Mouse (Mus musculus) liver, embryonic 12.5 days (tissue): ENCODE data around the gene Tpk1. TPM values are rescaled to one million over a fixed set of nuclear protein-coding genes. Genes with fewer than 3 reads are reported as not detected.

ENCODE experiments used
- ATAC-seq: fragments of 200-750 bp; cut with Nextera tagmentation; 2 replicates; pipeline ENCODE4 v1.8.0; 2017; ENCODE audit warnings: moderate number of reproducible peaks, mild to moderate bottlenecking, moderate library complexity
- H3K27ac ChIP-seq: fragments of 300-500 bp; sonication (generic); 2 replicates; pipeline ENCODE4 v1.5.1; 2016; ENCODE audit warnings: mild to moderate bottlenecking
- H3K27me3 ChIP-seq: fragments of 300-500 bp; sonication (generic); replicated peaks from 2 replicates; pipeline ENCODE4 v1.6.1; 2016; ENCODE audit warnings: mild to moderate bottlenecking, moderate library complexity
- H3K36me3 ChIP-seq: fragments of 300-500 bp; sonication (generic); 2 replicates; pipeline ENCODE4 v1.6.1; 2016; ENCODE audit warnings: mild to moderate bottlenecking, moderate library complexity
- H3K4me1 ChIP-seq: fragments of 300-500 bp; sonication (generic); 2 replicates; pipeline ENCODE4 v1.6.1; 2016
- H3K4me2 ChIP-seq: fragments of 300-500 bp; sonication (generic); 2 replicates; pipeline ENCODE4 v1.6.1; 2016; ENCODE audit warnings: mild to moderate bottlenecking, moderate library complexity
- H3K4me3 ChIP-seq: fragments of 300-500 bp; sonication (generic); 2 replicates; pipeline ENCODE4 v1.5.1; 2016; ENCODE audit warnings: mild to moderate bottlenecking, moderate library complexity
- H3K9ac ChIP-seq: fragments of 300-500 bp; sonication (generic); 2 replicates; pipeline ENCODE4 v1.6.1; 2016; ENCODE audit warnings: mild to moderate bottlenecking, moderate library complexity
- H3K9me3 ChIP-seq: fragments of 300-500 bp; sonication (generic); replicated peaks from 2 replicates; pipeline ENCODE4 v1.6.1; 2016; ENCODE audit warnings: mild to moderate bottlenecking, moderate library complexity
- WGBS: fragments of 180-500 bp; shearing (Covaris S2); methylation state at CpG from one replicate; pipeline ENCODE4 v1.1.7; 2016; ENCODE audit not compliant: insufficient replicate concordance; 5-methylcytosine and 5-hydroxymethylcytosine counted together
- polyA plus RNA-seq: library from polyadenylated mRNA; unstranded; fragments of >200 nt; fragmentation: Nextera tagmentation; extraction: Ambion mirVana; gene quantifications from 2 replicates; pipeline ENCODE4 v1.2.1, GENCODE M21; 2016

Gene Tpk1
- polyA plus RNA-seq, 1 experiment from 2014 or later = 8.0 TPM

DNA sequence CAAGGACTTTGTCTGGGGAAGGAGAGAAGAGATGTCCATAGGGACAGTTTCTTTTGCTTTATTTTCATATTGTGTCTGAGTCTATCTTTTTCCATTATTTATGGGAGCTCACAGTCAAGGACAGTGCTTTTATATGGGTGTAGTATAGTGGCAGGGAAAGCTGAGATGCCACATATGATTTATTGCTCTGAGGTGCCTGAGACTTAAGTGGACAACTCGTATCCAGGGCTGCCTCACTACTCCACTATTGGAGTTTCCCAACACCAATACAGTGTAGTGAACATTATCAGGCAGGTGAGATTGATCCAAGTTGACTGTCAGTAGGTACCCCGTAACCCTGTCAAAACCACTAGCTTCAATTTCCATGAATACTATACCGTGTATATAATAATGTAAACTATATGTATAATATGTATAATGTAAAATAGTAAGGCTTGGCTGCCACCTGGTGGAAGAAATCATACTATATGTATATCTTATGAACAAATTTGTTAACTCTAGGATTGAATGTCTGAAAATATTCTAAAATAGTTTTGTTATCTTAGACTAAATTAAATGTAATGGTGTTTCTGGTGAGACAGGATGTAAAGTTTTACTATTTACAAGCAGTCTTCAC, 330.4 kb downstream of the Tpk1 start:
- Histone ChIP-seq H3K9ac (no peak overlapping the region), H3K27ac (no peak overlapping the region), H3K4me2 (no peak overlapping the region), H3K27me3 (no peaks in the 10 kb centered on the region), H3K9me3 (no peaks in the 10 kb centered on the region), H3K36me3 (no peaks in the 10 kb centered on the region), H3K4me1 (0 out of 2 replicates have a peak, but pooled peaks cover 3% of the 10 kb centered on the region), H3K4me3 (no peak overlapping the region)
- ATAC-seq = no peak
- 58% methylated on average over 3 of the region's 3 CpGs for WGBS

- no peak for ATAC-seq
- WGBS = 67% methylated on average over 4 of the region's 4 CpGs
- H3K27me3 ChIP-seq = no peaks in the 10 kb centered on the region
These were observed 332.6 kb downstream of the Tpk1 start for GRCm38 (mm10) chr6:43333479-43333878.

GRCm38 (mm10) chr6:43312961-43313656, 353.0 kb downstream of the Tpk1 start:
- Histone ChIP-seq H3K9me3 (no peaks in the 10 kb centered on the region), H3K27ac (no peak overlapping the region), H3K4me1 (no peaks in the 10 kb centered on the region), H3K4me2 (no peak overlapping the region), H3K27me3 (no peaks in the 10 kb centered on the region), H3K36me3 (no peaks in the 10 kb centered on the region), H3K9ac (no peak overlapping the region), H3K4me3 (no peak overlapping the region)
- 63% methylated on average over 8 of the region's 8 CpGs for WGBS
- ATAC-seq = no peak

More at GRCm38 (mm10) chr6:43333479-43333878, 332.6 kb downstream of the Tpk1 start:
- Histone ChIP-seq H3K4me1 (0 out of 2 replicates have a peak, but pooled peaks cover 3% of the 10 kb centered on the region), H3K9me3 (no peaks in the 10 kb centered on the region), H3K27ac (no peak overlapping the region), H3K36me3 (no peaks in the 10 kb centered on the region), H3K9ac (no peak overlapping the region), H3K4me3 (no peak overlapping the region), H3K4me2 (no peak overlapping the region)

DNA sequence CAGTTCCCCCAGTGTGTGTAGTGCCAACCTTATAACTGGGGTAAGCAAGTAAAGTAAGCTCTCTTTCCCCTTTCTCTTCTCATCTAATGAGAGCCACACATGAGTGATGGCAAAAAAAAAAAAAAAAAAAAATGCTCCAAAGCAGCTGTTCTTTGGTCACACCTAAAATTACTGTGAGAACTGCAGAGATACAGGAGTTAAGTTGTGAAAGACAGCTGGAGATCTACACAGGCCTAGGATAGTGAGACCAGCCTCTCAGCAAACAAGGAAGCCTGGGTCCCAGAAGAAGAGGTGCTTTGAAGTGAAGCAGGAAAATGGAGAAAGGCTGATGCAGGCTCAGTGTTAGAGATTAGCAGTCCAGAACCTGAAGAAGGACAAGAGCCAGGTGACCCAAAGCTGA, 353.5 kb downstream of the Tpk1 start:
- no peaks in the 10 kb centered on the region for H3K4me1 ChIP-seq
- ATAC-seq = no peak
- no peaks in the 10 kb centered on the region for H3K36me3 ChIP-seq
- H3K9ac ChIP-seq = no peak overlapping the region
- no peak overlapping the region for H3K4me3 ChIP-seq
- no peak overlapping the region for H3K4me2 ChIP-seq
- no peaks in the 10 kb centered on the region for H3K27me3 ChIP-seq
- H3K9me3 ChIP-seq = no peaks in the 10 kb centered on the region
- no peak overlapping the region for H3K27ac ChIP-seq

DNA sequence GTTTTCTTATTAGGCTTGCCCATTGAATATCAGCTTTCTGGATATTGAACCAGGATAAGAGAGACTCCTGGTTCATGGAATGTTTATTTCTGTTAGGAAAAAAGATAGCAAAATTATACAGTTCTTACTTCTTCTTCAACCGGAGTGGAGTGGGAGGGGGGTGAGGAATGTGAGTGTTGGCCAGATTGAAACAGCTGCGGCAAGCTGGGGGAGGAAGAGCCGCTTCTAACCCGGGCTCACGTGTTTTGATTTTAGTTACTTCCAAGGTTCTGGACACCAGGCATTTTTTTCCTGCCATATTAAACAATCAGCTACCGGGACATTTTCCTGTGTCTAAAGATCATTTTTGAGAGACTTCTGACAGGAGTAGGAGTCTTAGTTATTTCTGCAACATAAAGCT, 356.0 kb downstream of the Tpk1 start:
- H3K4me3 ChIP-seq = no peak overlapping the region
- no peaks in the 10 kb centered on the region for H3K27me3 ChIP-seq
- no peaks in the 10 kb centered on the region for H3K4me1 ChIP-seq
- H3K9me3 ChIP-seq = no peaks in the 10 kb centered on the region
- H3K27ac ChIP-seq = no peak overlapping the region
- no peak for ATAC-seq
- no peak overlapping the region for H3K9ac ChIP-seq
- 67% methylated on average over 6 of the region's 6 CpGs for WGBS
- H3K4me2 ChIP-seq = no peak overlapping the region
- no peaks in the 10 kb centered on the region for H3K36me3 ChIP-seq

- Histone ChIP-seq H3K4me3 (no peak within 1 kb of the TSS), H3K27ac (no peak within 1 kb of the TSS), H3K36me3 (no peaks in the 10 kb centered on the region), H3K4me2 (no peak within 1 kb of the TSS), H3K27me3 (no peaks in the 10 kb centered on the region), H3K9ac (no peak within 1 kb of the TSS), H3K9me3 (no peaks in the 10 kb centered on the region), H3K4me1 (no peaks in the 10 kb centered on the region)
- 48% methylated on average over 16 of the region's 16 CpGs for WGBS
- no peak for ATAC-seq
These were observed 356.6 kb downstream of the Tpk1 start, which contains the start of gene Nobox for GRCm38 (mm10) chr6:43309454-43309853. TSS of gene Nobox (minus strand) at chr6:43309554.

GRCm38 (mm10) chr6:43297508-43297850, 368.6 kb downstream of the Tpk1 start:
- Histone ChIP-seq H3K9ac (no peak overlapping the region), H3K9me3 (no peaks in the 10 kb centered on the region), H3K4me2 (no peak overlapping the region), H3K4me3 (no peak overlapping the region), H3K4me1 (no peaks in the 10 kb centered on the region), H3K27ac (no peak overlapping the region), H3K27me3 (no peaks in the 10 kb centered on the region), H3K36me3 (no peaks in the 10 kb centered on the region)
- 49% methylated on average over 2 of the region's 2 CpGs for WGBS
- no peak for ATAC-seq

DNA sequence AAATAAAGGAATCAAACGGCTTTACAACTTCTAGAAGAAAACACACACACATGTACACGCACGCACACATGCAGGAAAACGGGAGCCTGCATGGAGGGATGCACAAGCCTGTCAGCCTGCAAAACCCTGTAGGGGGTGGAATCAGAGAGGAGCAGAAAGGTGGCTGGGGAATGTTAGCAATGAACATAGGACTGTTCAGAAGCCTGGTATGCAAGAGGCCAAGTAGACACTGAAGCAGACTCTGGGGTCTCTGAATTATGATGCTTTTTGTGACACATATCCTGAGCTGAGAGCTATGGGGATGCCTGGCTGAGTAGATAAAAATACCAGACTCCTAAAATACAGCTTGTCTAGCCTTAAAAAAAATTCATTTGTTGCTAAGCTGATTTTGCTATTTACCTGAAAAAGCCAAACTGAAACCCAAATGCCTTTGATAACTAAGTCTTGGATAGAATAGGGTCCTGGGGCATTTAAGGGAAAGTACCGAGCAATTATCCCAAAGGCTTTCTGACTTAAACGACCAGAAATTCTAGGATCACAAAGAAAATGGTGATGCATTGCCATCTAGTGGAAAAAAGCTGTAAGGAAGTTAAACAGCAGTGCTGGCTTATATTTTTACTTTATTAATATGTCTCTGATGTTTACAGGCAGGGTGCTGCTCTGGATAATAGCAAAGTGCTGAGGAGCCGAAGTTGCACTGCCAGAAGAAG, 369.1 kb downstream of the Tpk1 start:
- H3K9ac ChIP-seq = no peak overlapping the region
- H3K9me3 ChIP-seq = no peaks in the 10 kb centered on the region
- no peak overlapping the region for H3K4me3 ChIP-seq
- H3K36me3 ChIP-seq = no peaks in the 10 kb centered on the region
- no peaks in the 10 kb centered on the region for H3K27me3 ChIP-seq
- no peak for ATAC-seq
- 39% methylated on average over 7 of the region's 7 CpGs for WGBS
- no peaks in the 10 kb centered on the region for H3K4me1 ChIP-seq
- no peak overlapping the region for H3K4me2 ChIP-seq
- no peak overlapping the region for H3K27ac ChIP-seq

DNA sequence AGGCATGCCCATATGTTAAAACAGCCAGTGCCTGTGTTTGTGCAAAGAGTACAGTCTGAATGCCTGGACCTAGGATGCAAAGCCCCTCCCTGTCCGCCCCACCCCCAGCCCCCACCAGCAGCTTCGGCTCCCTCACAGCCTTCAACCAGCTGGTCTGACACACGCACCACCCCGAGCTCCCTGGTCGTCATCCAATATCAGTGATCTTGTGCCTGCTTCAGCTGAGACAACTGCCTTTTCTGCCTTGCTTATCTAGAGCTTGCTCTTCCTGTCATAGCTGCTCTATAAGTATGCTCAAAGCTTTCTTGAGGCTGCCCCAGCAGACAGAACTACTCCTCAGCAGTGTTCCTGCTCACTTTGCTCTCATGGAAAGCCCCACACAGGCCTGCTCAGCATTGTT, 370.2 kb downstream of the Tpk1 start:
- Histone ChIP-seq H3K4me3 (no peak overlapping the region), H3K9me3 (no peaks in the 10 kb centered on the region), H3K27ac (no peak overlapping the region), H3K36me3 (no peaks in the 10 kb centered on the region), H3K4me2 (no peak overlapping the region), H3K27me3 (no peaks in the 10 kb centered on the region), H3K9ac (no peak overlapping the region), H3K4me1 (no peaks in the 10 kb centered on the region)
- no peak for ATAC-seq
- 13% methylated on average over 5 of the region's 5 CpGs for WGBS
